Mouse (Mus musculus): ENCODE measurements around the gene Dolpp1. TPM values are rescaled to one million over a fixed set of nuclear protein-coding genes. Genes with fewer than 3 reads are reported as not detected.

The Dolpp1 gene
- polyA plus RNA-seq, 1 experiment from 2014 or later, result 47.9 TPM

GRCm38 (mm10) chr2:30366203-30366602 lies 25.9 kb upstream of the Dolpp1 start:
- ATAC-seq (replicated peaks; ENCODE audit: low FRiP score) (no peak), DNase-seq (ENCODE audit: low spot score) (no peak)
- Histone ChIP-seq H3K4me1 (replicated peaks; ENCODE audit: control insufficient read depth, insufficient read depth, low read length) (peaks cover 9% of the 10 kb centered on the region), H3K4me3 (ENCODE audit: low read depth, low read length) (no peak overlapping the region), H3K4me2 (ENCODE audit: low read depth, low read length, severe bottlenecking) (no peak overlapping the region), H3K27ac (ENCODE audit: low read depth, low read length) (no peak overlapping the region), H3K9me3 (ENCODE audit: control insufficient read depth, low read length) (peaks cover 4% of the 10 kb centered on the region; the same call in 1 of the 2 replicates), H3K9ac (ENCODE audit: low read length) (no peak overlapping the region), H3K27me3 (ENCODE audit: control insufficient read depth, insufficient read depth, low read length) (no peaks in the 10 kb centered on the region), H3K36me3 (ENCODE audit: control insufficient read depth, insufficient read depth, low read length) (peaks cover 5% of the 10 kb centered on the region)
- 81% methylated on average over 5 of the region's 5 CpGs for WGBS

- WGBS, result 97% methylated on average over 8 of the region's 8 CpGs
- Histone ChIP-seq H3K27me3 (ENCODE audit: control insufficient read depth, insufficient read depth, low read length) (no peaks in the 10 kb centered on the region), H3K27ac (ENCODE audit: low read depth, low read length) (no peak overlapping the region), H3K9me3 (ENCODE audit: control insufficient read depth, low read length) (no peaks in the 10 kb centered on the region), H3K4me2 (ENCODE audit: low read depth, low read length, severe bottlenecking) (no peak overlapping the region), H3K9ac (ENCODE audit: low read length) (no peak overlapping the region), H3K4me1 (replicated peaks; ENCODE audit: control insufficient read depth, insufficient read depth, low read length) (no peaks in the 10 kb centered on the region), H3K4me3 (ENCODE audit: low read depth, low read length) (no peak overlapping the region), H3K36me3 (ENCODE audit: control insufficient read depth, insufficient read depth, low read length) (peaks cover 11% of the 10 kb centered on the region)
- ATAC-seq (replicated peaks; ENCODE audit: low FRiP score) (no peak), DNase-seq (ENCODE audit: low spot score) (no peak)
Measured at GRCm38 (mm10) chr2:30371544-30371943, 20.5 kb upstream of the Dolpp1 start.

GRCm38 (mm10) chr2:30372726-30373125 lies 19.3 kb upstream of the Dolpp1 start:
- Histone ChIP-seq H3K27ac (ENCODE audit: low read depth, low read length) (no peak overlapping the region), H3K4me1 (replicated peaks; ENCODE audit: control insufficient read depth, insufficient read depth, low read length) (no peaks in the 10 kb centered on the region), H3K27me3 (ENCODE audit: control insufficient read depth, insufficient read depth, low read length) (no peaks in the 10 kb centered on the region), H3K4me3 (ENCODE audit: low read depth, low read length) (no peak overlapping the region), H3K9me3 (ENCODE audit: control insufficient read depth, low read length) (no peaks in the 10 kb centered on the region), H3K9ac (ENCODE audit: low read length) (no peak overlapping the region), H3K4me2 (ENCODE audit: low read depth, low read length, severe bottlenecking) (no peak overlapping the region), H3K36me3 (ENCODE audit: control insufficient read depth, insufficient read depth, low read length) (peaks cover 11% of the 10 kb centered on the region)
- ATAC-seq (replicated peaks; ENCODE audit: low FRiP score) (no peak), DNase-seq (ENCODE audit: low spot score) (no peak)
- 97% methylated on average over 5 of the region's 5 CpGs for WGBS

- Histone ChIP-seq H3K9ac (ENCODE audit: low read length) (no peak overlapping the region), H3K27ac (ENCODE audit: low read depth, low read length) (no peak overlapping the region), H3K36me3 (ENCODE audit: control insufficient read depth, insufficient read depth, low read length) (peaks cover 13% of the 10 kb centered on the region; the same call in 1 of the 2 replicates), H3K4me2 (ENCODE audit: low read depth, low read length, severe bottlenecking) (no peak overlapping the region), H3K27me3 (ENCODE audit: control insufficient read depth, insufficient read depth, low read length) (no peaks in the 10 kb centered on the region), H3K4me3 (ENCODE audit: low read depth, low read length) (no peak overlapping the region), H3K4me1 (replicated peaks; ENCODE audit: control insufficient read depth, insufficient read depth, low read length) (no peaks in the 10 kb centered on the region), H3K9me3 (ENCODE audit: control insufficient read depth, low read length) (no peaks in the 10 kb centered on the region)
- WGBS, result 94% methylated on average over 10 of the region's 10 CpGs
- ATAC-seq (replicated peaks; ENCODE audit: low FRiP score), result no peak
- DNase-seq (ENCODE audit: low spot score), result no peak
Measured at GRCm38 (mm10) chr2:30375893-30376292, 16.2 kb upstream of the Dolpp1 start.

GRCm38 (mm10) chr2:30377721-30378120 lies 14.3 kb upstream of the Dolpp1 start:
- DNase-seq (ENCODE audit: low spot score) (no peak), ATAC-seq (replicated peaks; ENCODE audit: low FRiP score) (no peak)
- Histone ChIP-seq H3K9ac (ENCODE audit: low read length) (no peak overlapping the region), H3K4me2 (ENCODE audit: low read depth, low read length, severe bottlenecking) (no peak overlapping the region), H3K4me1 (replicated peaks; ENCODE audit: control insufficient read depth, insufficient read depth, low read length) (no peaks in the 10 kb centered on the region), H3K36me3 (ENCODE audit: control insufficient read depth, insufficient read depth, low read length) (peaks cover 12% of the 10 kb centered on the region; the same call in 1 of the 2 replicates), H3K9me3 (ENCODE audit: control insufficient read depth, low read length) (no peaks in the 10 kb centered on the region), H3K27ac (ENCODE audit: low read depth, low read length) (no peak overlapping the region), H3K4me3 (ENCODE audit: low read depth, low read length) (no peak overlapping the region), H3K27me3 (ENCODE audit: control insufficient read depth, insufficient read depth, low read length) (no peaks in the 10 kb centered on the region)
- 87% methylated on average over 5 of the region's 5 CpGs for WGBS

GRCm38 (mm10) chr2:30379307-30379706 lies 12.7 kb upstream of the Dolpp1 start:
- Histone ChIP-seq H3K4me1 (replicated peaks; ENCODE audit: control insufficient read depth, insufficient read depth, low read length) (no peaks in the 10 kb centered on the region), H3K27ac (ENCODE audit: low read depth, low read length) (no peak overlapping the region), H3K4me3 (ENCODE audit: low read depth, low read length) (no peak overlapping the region), H3K27me3 (ENCODE audit: control insufficient read depth, insufficient read depth, low read length) (no peaks in the 10 kb centered on the region), H3K4me2 (ENCODE audit: low read depth, low read length, severe bottlenecking) (no peak overlapping the region), H3K9me3 (ENCODE audit: control insufficient read depth, low read length) (no peaks in the 10 kb centered on the region), H3K9ac (ENCODE audit: low read length) (no peak overlapping the region), H3K36me3 (ENCODE audit: control insufficient read depth, insufficient read depth, low read length) (peaks cover 7% of the 10 kb centered on the region; the same call in 1 of the 2 replicates)
- WGBS, result 94% methylated on average over 7 of the region's 7 CpGs
- DNase-seq (ENCODE audit: low spot score) (no peak), ATAC-seq (replicated peaks; ENCODE audit: low FRiP score) (no peak)

- peaks cover 7% of the 10 kb centered on the region; the same call in 1 of the 2 replicates for H3K36me3 ChIP-seq (ENCODE audit: control insufficient read depth, insufficient read depth, low read length)
Measured at GRCm38 (mm10) chr2:30380564-30381376, 11.3 kb upstream of the Dolpp1 start.

GRCm38 (mm10) chr2:30381377-30381725 lies 10.7 kb upstream of the Dolpp1 start:
- Histone ChIP-seq H3K36me3 (ENCODE audit: control insufficient read depth, insufficient read depth, low read length) (peaks cover 7% of the 10 kb centered on the region; the same call in 1 of the 2 replicates), H3K4me2 (ENCODE audit: low read depth, low read length, severe bottlenecking) (no peak overlapping the region), H3K4me3 (ENCODE audit: low read depth, low read length) (no peak overlapping the region), H3K27me3 (ENCODE audit: control insufficient read depth, insufficient read depth, low read length) (no peaks in the 10 kb centered on the region), H3K9ac (ENCODE audit: low read length) (no peak overlapping the region), H3K4me1 (replicated peaks; ENCODE audit: control insufficient read depth, insufficient read depth, low read length) (no peaks in the 10 kb centered on the region), H3K9me3 (ENCODE audit: control insufficient read depth, low read length) (no peaks in the 10 kb centered on the region), H3K27ac (ENCODE audit: low read depth, low read length) (no peak overlapping the region)
- 95% methylated on average over 4 of the region's 4 CpGs for WGBS
- no peak for DNase-seq (ENCODE audit: low spot score)
- no peak for ATAC-seq (replicated peaks; ENCODE audit: low FRiP score)

More at GRCm38 (mm10) chr2:30380564-30381376, 11.3 kb upstream of the Dolpp1 start:
- Histone ChIP-seq H3K4me2 (ENCODE audit: low read depth, low read length, severe bottlenecking) (no peak overlapping the region), H3K9me3 (ENCODE audit: control insufficient read depth, low read length) (no peaks in the 10 kb centered on the region), H3K4me1 (replicated peaks; ENCODE audit: control insufficient read depth, insufficient read depth, low read length) (no peaks in the 10 kb centered on the region), H3K27me3 (ENCODE audit: control insufficient read depth, insufficient read depth, low read length) (no peaks in the 10 kb centered on the region), H3K4me3 (ENCODE audit: low read depth, low read length) (no peak overlapping the region), H3K9ac (ENCODE audit: low read length) (no peak overlapping the region), H3K27ac (ENCODE audit: low read depth, low read length) (no peak overlapping the region)
- ATAC-seq (replicated peaks; ENCODE audit: low FRiP score) (no peak), DNase-seq (ENCODE audit: low spot score) (no peak)
- WGBS, result 90% methylated on average over 10 of the region's 10 CpGs

GRCm38 (mm10) chr2:30384814-30385213 lies 7.2 kb upstream of the Dolpp1 start:
- Histone ChIP-seq H3K27me3 (ENCODE audit: control insufficient read depth, insufficient read depth, low read length) (no peaks in the 10 kb centered on the region), H3K4me2 (ENCODE audit: low read depth, low read length, severe bottlenecking) (no peak overlapping the region), H3K36me3 (ENCODE audit: control insufficient read depth, insufficient read depth, low read length) (no peaks in the 10 kb centered on the region; the same call in 1 of the 2 replicates), H3K9me3 (ENCODE audit: control insufficient read depth, low read length) (no peaks in the 10 kb centered on the region), H3K4me1 (replicated peaks; ENCODE audit: control insufficient read depth, insufficient read depth, low read length) (no peaks in the 10 kb centered on the region), H3K9ac (ENCODE audit: low read length) (no peak overlapping the region), H3K27ac (ENCODE audit: low read depth, low read length) (no peak overlapping the region), H3K4me3 (ENCODE audit: low read depth, low read length) (no peak overlapping the region)
- DNase-seq (ENCODE audit: low spot score) (no peak), ATAC-seq (replicated peaks; ENCODE audit: low FRiP score) (no peak)
- 80% methylated on average over 5 of the region's 5 CpGs for WGBS
